Mouse (Mus musculus) T-cell, adult 2 months (primary cell): ENCODE results near the gene Apol9a.
"Not testable (repeated sequence)": the region's sequence is repeated elsewhere in the genome, so short reads cannot be mapped to it uniquely, and the experiment has no call there.

Experiments used
- DNase-seq: peaks from one replicate; pipeline ENCODE4 v3.0.0; 2022; ENCODE audit warnings: low spot score

The Apol9a gene

DNA sequence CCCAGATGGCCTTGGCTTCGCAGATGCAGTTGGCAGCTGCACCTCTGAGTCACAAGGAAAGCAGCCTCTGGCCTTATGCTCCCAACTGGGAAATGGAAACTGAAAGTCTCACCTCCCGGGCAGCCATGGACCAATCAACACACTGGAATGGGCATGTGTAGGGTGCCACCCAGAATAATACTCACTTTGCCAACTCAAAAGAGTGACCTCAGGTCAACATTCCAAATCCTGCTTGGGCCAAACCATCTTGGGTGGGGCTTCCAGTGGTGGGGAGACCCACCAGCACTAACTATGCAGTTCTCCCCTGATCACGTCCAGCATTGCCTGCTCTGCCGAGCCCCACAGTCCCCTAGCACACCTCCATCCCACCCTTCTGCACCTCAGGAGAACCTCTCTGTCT lies at the start of gene Apol9a:
TSS of gene Apol9a (minus strand) at position 101 of the 400 bp plus-strand sequence.
- not testable (repeated sequence) for DNase-seq

DNA sequence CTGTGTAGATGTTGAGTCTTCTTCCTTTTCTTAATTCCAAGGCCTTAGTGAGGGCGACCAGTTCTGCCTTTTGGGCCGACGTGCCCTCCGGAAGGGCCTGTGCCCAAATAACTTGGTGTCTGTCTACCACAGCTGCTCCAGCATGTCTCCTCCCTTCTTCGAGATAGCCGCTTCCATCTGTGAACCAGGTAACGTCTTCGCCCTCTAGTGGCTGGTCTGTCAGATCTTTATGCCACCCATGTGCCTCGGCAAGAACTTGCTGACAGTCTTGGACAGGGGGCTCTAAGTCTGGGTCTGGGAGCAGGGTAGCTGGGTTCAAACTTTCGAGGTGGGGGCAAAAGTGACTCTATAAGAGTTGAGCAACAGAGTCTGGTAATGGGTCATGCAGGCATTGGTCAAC lies 39.0 kb upstream of the Apol9a start:
- peak; percentile 47 for DNase-seq

DNA sequence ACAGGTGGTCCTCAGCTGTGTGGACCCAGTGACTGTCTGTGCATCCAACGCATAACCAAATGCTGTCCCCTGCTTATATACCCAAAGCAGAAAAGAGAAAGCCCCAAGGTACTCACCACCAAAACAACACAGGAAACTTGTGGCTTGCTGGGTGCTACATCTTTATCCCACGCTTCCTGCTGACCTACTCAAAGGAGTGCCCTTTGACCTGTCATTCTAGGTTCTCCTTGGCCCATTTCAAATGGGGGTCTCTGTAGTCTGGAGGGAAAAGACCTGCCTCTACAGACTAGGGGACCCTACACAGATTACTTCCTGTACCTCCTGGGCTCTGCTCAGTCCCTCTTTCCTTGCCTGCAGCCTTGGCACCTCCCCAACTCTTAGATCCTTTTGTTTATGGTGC lies 36.5 kb upstream of the Apol9a start, which contains the start of gene Apol7b:
TSS of gene Apol7b (minus strand) at position 101 of the 400 bp plus-strand sequence.
- not testable (repeated sequence) for DNase-seq

DNA sequence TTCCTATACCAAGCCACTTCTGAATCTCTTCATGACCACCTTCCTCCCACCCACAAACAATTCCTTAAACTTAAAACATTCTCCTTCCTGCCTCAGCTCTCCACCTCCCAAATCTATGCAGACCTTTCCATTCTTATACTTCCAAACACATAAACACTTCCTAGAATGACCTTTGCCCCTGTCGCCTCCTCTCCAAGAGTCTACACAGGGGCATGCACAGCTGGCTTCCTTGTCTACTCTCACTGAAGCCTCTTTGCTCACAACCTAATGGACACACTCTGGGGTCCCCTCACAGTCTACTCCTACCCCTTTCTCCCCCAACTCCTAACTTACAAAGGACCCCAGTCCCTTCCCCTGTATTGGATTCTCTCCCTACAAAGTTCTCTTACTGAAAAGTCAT lies 34.7 kb upstream of the Apol9a start:
- not testable (repeated sequence) for DNase-seq

DNA sequence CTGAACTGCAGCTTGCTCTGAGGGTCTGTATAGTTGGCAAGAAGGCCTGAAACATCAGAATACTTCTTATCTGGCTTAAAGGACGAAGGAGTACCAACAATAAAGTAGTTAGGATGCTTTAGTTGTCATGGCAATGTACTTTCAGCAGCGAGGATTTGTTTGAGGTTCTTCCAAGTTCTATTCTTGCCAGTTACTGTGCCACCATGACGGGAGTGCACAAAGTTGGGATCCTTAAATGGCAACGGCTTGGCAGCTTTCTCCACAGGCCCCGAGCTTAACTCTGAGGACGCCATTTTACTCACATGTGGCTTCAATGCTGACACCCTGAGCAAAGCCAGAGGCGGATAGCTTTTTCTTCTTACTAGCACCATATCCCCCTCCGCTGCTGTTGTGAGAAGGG lies 33.8 kb upstream of the Apol9a start:
- DNase-seq = not testable (repeated sequence)

DNA sequence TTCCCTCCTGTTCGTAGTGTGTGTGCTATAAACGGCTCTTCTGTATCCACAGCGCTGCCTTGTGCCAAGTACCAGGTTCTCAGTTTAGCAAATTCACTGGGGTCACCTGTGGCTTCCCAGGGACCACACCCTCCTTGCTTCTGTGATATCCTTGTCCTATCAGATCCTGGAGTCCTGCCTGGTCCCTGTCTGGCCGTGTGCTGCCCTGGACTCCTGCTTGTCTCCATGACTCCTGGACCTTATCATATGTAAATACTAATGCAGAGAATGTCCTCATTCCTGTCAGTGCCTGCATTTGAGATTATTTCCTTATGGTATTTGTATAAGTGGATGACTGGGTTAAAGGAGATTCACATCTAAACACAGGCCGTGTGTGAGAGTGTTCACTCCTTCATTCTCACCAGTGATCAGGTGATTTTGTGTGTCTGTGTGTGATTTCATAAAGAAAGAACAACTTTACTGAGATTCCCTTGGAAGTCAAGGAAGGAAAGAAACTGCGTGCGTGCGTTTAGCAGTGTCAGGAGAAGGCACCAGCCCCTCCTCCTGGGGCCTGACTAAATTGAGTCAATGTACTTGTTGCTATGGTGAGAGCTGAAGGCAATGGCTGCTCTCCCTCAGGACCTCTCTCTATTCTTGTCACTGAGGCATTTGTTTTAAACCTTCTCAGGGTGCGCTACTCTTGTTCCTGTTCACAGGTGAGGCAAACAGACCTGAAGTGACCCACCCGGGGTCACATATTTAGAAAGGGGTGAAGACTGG lies 17.9 kb upstream of the Apol9a start:
- not testable (repeated sequence) for DNase-seq

DNA sequence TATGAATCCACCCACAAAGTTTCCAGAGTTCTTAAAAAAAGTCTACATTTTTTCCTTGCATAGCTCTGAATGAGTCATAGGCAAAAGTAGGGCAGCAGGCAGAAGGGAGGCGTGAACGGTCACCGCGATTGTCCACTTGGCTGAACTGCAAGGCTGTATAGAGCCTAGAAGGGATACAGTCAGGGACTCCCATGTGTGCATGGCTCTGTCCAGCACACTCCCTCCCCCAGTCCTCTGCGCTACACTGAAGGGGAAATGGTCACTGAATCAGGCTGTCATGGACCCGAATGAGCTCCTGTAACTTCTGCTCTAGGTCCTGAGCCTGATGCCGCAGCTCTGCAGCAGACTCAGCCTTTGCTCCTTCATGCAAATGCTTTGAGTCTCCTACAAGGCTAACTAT lies 12.0 kb upstream of the Apol9a start:
- DNase-seq = not testable (repeated sequence)

DNA sequence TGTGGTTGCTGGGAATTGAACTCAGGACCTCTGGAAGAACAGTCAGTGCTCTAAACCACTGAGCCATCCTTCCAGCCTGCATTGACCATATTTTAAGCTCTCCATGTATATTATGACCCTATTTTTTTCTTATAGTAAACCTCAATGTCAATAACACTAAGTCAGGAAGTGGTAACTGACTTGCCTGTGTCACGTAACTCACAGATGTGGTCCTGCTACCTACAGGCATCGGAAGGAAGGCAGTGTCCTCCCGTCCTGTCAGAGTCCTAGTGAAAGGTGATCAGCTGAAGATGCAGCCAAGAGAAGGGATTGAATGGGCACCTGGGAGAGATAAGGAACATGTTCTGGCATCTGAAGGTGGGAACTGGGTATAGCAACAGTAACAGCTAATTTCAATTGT lies 8.7 kb upstream of the Apol9a start:
- DNase-seq = not testable (repeated sequence)

DNA sequence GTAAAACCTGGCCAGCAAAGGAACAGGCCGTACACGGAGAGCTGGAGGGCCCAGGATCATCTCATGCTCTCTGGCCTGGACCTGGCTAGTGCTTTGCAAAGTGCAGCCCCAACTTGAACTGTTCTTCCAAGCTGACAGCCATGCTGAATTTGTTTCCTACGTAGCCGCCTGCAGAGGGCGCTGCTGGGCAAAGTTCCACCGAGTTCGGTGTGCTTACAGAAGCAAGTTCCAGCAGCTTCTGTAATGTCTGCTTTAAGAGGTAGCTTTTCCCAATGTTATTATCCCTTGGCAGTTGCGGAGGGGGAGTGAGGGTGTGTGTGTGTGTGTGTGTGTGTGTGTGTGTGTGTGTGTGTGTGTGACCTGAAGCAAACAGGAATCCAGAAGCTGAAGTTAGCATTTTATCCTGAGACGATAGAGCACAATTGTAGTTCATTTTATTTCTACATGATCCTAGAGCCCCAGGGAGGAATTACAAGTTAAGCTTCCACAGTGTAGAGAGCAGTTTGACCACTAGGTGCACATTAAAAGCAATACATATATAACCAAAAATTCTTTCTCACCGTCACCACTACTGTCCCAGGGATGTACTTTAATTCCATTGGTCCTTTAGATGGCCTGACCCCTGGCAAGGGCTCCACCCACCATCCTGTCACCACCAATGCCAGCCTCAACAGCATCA lies 5.9 kb upstream of the Apol9a start:
- not testable (repeated sequence) for DNase-seq

DNA sequence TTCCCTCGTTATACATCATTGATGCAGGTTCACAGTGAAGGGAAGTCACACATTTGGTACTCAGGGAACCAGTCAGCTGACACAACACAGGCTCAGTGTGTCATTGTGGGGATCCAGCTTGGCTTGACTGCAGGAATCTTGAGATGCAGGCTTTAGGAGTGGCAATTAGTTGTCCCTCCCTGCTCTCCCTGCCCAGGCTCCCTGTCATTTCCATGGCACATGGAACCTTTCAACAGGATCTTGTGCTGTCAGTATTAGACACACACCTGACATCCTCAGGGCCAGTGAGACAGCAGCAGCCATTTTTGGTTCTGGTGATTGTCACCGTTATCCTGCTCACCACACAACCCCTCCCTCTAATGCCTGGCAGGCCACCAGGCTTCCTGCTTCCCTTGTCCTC lies 4.7 kb upstream of the Apol9a start:
- not testable (repeated sequence) for DNase-seq

DNA sequence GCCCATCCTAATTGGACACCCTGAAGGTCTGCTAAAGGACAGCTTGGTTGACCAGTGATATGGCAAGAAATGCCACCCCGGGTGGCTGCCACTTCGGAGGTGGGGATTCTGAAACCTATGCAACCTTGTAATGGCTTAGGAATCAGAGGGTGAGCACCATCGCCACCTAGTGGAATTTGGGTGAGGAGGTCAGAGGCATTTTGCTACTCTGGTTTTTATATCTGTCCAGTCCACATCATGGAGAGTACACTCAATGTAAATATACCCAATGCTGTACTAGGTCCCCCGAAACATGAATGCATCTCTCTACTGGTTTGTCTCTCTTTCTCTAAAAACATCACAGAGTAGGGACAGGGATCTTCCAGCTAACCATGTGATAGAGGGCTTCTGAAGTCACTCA lies 1.8 kb upstream of the Apol9a start:
- DNase-seq = peak; percentile 21

DNA sequence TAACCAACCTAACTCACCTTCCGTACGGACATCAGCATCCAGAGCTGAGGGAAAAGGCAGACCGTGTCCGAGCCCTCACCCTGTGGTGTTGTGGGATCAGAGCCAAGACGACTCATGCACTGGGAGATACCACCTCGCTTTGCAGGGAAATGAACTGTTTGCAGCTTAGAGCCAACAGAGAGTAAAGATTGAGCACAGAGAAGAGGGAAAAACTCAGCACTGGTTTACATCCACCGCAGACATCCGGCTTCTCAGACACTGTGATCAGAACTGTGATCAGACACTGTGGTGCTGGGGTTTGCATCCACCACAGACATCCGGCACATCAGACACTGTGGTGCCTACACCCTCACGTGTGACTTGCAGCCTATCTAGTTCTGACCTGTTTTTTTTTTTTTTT lies 4.6 kb downstream of the Apol9a start:
- peak; percentile 91 for DNase-seq

DNA sequence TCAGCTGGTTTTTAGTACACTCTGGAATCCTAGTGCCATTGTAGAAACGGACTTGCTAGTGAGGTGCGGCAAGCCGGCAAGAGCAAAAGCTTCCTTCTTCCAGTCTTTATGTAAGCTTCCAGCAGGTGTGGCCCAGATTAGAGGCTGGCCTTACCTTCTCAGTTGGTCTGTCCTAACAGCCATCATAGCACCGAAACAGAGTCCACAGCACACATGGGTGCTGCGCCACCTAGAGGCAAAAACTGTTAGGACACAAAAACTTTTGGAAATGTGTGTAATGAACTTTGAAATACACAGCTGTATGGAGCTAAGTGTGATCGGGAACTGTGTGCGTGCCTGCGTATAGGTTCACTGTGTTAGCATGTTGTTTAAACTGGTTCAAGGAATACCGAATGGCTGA lies 11.9 kb downstream of the Apol9a start, which contains the start of gene Apol7a:
TSS of gene Apol7a (minus strand) at position 84 of the 400 bp plus-strand sequence.
- not testable (repeated sequence) for DNase-seq

DNA sequence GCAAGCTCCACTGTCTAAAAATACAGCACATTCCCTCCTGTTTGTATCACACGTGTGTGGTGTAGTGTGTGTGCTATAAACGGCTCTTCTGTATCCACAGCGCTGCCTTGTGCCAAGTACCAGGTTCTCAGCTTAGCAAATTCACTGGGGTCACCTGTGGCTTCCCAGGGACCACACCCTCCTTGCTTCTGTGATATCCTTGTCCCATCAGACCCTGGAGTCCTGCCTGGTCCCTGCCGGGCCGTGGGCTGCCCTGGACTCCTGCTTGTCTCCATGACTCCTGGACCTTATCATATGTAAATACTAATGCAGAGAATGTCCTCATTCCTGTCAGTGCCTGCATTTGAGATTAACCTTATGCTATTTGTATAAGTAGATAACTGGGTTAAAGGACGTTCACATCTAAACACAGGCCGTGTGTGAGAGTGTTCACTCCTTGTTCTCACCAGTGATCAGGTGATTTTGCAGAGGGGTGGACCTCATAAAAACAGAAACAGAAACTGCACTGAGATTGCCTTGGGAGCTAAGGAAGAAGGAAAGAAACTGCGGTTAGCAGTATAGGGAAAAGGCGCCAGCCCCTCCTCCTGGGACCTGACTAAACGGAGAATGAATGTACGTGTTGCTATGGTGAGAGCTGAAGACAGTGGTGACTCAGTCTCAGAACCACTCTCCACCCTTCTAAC lies 13.3 kb downstream of the Apol9a start:
- DNase-seq = not testable (repeated sequence)

DNA sequence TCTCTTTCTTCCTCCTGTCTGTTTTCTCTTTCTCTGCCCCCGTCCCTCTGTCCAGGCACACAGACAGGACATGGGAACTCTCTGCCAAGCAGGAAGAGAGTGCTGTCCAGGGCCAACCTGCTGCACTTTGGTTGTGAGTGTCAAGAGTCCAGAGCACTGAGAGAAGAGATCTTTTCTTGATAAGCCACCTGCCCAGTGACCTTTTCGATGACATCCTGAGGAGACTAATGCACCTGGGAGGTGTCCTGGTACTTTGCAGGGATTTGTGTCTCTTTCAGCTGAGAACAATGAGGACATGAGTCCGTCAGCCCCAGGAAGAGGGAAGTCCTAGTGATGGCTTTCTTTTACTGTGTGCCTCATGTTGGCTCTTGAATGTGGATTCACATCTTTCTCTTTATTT lies 17.1 kb downstream of the Apol9a start:
- not testable (repeated sequence) for DNase-seq

DNA sequence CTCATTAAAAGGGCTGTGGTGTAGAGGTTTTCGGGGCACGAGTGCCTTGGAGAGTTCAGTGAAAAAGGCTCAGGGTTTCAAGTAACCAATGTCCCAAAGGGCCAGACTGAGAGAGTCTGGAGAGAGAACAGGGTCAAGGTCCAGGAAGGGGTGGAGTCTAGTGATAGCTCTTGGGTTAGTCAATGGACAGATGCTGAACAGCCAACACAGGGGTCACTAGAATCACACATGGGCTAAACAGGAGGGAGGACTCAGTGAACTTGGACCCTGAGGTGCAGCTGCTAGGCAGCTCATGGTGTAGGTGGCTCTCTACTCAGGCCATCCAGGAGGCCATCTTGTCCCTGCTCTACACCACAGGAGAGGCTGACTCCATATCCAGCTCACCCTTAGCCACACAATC lies 23.5 kb downstream of the Apol9a start:
- DNase-seq = no peak

DNA sequence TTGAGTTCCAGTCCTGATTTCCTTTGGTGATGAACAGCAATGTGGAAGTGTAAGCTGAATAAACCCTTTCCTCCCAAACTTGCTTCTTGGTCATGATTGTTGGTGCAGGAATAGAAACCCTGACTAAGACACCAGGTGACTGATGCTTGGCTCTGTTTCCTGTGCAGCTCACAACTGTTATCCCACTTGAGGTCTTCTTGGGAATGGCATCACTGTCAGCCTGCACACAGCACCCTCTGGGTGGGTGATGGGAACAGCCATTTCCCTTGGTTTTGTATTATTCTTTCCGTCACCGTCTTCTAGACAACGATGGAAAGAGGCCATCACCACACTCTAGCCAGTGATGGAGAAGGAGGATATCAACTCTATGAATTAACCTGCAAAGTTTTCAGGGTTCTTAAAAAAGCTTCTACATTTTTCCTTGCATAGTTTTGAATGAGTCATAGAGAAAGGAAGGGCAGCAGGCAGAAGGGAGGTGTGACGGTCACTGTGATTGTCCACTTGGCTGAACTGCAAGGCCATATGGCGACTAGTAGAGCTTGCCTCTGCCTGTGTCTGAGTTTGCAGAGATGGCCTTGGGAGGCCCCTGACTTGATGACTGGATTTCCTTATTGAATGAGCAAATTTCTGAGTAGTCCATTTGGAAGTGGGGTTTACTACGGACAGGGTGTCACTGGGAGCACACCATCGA lies 26.4 kb downstream of the Apol9a start:
- DNase-seq = no peak

DNA sequence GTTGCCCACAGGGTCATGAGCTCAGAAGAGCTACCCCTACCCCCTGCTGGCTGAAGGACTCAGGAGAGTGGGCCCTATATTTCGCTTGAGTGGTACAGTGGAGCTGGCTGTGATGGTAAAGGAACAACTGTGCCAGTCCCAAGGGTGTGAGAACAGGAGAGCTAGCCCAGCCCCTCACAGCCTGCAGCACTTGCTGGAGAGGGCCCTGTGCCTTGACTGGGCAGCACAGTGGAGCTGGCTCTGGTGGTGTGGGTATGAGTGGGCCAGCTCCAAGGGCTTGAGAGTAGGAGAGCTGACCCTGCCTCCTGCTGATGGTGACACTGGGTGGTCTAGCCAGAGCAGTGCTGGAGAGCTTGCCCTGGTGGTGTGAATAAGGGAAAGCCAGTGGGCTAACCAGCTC lies 28.1 kb downstream of the Apol9a start:
- no peak for DNase-seq

DNA sequence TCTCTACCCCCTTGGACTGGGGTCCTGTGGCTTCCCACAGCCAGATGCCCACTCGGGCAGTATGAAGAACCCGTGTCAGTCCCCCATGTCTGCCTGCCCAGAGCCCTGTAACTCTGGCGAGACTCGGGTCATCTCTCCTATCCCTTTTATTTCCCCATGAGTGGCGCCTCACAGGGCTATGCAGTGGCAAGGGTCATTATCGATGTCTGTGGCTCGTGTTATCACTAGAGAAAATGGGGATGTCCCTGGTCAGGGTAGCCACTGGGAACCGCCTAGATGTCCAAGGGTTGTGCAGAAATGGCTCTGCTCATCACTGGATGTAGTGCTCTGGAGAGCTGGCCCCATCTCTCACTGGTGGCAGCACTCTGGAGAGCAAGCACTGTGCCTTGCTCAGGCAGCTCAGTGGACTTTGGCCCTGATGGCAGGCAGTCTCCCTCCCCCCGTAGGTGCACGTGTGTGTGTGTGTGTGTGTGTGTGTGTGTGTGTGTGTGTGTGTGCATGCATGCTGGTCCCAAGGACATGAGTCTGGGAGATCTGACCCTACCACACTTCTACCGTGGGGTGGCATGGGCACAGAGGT lies 28.6 kb downstream of the Apol9a start:
- no peak for DNase-seq

DNA sequence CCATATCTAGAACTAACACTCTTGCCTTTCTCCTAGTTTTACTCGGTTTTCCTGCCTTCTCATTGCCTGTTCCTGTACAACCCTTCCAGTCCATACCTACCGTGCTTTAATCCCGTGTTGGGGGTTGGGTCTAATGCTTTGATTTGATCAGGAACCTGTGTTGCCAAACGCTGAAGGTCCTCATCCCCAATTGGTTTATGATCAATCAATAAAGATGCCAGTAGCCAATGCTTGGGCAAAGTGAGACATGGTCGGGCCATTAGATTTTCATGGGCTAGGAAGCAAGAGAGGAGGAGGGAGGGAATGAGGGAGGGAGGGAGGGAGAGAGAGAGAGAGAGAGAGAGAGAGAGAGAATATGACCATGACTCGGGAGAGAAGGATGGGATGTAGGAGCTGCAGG lies 29.5 kb downstream of the Apol9a start:
- DNase-seq = no peak

DNA sequence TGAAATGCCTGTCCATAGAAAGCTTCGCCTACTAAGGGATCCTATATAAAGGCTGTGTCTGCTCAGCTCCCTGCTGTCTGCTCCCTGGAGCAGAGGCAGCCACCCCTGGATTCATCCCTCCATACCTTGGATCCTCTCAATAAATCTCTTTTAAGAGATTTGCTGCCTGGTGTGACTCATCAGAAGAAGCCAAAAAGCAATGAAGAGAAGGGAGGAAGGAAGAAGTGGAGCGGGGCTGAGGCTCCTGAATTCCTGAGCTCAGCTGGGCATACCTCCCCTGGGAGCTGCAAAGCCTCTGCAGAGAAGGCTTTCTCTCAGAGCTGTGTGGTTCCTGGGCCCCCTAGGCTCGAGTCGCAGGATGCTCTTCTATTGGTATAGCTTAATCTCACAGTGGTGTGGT lies 31.0 kb downstream of the Apol9a start:
- no peak for DNase-seq

DNA sequence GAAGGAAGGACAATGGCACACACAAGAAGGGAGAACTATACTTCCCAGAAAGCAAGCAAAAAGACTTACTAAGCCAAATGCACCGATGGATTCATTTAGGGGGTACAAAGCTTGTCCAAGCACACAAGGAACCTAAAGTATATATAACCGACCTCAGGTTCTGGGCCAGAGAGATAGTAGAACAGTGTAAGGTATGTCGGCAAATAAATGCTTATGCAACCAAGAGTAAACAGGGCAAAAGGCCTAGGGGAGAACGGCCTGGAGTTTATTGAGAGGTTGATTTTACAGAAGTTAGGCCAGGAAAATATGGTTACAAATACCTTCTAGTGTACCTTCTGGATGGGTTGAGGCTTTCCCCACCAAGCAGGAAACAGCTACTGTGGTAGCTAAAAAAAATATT lies 33.5 kb downstream of the Apol9a start:
- no peak for DNase-seq
